Mouse (Mus musculus): ENCODE measurements around the gene Zfp36.

The Zfp36 gene

DNA sequence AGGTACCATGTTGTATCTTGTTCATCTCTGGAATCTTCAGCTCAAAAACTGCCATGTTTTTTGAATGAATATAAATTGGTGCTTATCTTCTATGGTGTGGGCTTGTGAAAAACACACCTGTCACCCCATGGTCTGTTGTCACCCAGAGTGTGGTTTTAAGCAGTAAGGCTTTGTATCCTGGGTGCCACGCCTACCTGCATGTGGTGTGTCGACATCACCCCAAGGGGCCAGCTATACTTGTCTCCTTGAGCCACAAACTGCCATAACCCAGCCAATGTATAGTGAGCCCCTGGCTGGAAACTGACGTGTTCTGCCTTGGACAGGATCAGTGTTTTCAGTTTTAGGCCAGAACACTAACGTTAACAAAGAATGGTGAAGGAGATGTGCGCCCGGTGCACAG is 4.1 kb upstream of the Zfp36 start:
- DNase-seq (ENCODE audit: low spot score) = no peak

- no peak for DNase-seq (ENCODE audit: low spot score)
Measured at GRCm38 (mm10) chr7:28383606-28384005, 3.6 kb upstream of the Zfp36 start.

GRCm38 (mm10) chr7:28382981-28383396 is 2.9 kb upstream of the Zfp36 start:
- DNase-seq (ENCODE audit: low spot score) = peak; percentile 78

GRCm38 (mm10) chr7:28382347-28382951 is 2.4 kb upstream of the Zfp36 start:
- no peak for DNase-seq (ENCODE audit: low spot score)

DNA sequence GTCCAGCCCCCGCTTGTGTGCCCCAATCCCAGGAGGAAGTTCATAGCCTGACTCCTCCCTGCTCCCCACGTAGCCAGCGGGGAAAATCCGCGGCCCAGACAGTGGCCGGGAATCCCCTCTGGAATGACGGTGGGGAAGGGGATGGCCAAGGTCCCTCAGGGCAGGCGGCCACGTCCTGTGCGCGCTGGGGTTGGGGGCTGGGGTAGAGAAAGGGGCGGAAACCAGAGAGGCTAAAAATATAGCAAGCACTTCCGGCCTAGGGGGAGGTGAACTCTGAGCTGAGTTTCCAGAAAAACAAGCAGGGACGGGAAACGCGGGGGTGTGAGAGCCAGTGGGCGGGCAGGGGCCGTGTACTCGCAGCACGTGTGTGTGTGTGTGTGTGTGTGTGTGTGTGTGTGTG is 1.9 kb upstream of the Zfp36 start:
- DNase-seq (ENCODE audit: low spot score) = peak; percentile 71

- DNase-seq (ENCODE audit: low spot score) = peak; percentile 82
Measured at GRCm38 (mm10) chr7:28381017-28381790, 1.2 kb upstream of the Zfp36 start.

DNA sequence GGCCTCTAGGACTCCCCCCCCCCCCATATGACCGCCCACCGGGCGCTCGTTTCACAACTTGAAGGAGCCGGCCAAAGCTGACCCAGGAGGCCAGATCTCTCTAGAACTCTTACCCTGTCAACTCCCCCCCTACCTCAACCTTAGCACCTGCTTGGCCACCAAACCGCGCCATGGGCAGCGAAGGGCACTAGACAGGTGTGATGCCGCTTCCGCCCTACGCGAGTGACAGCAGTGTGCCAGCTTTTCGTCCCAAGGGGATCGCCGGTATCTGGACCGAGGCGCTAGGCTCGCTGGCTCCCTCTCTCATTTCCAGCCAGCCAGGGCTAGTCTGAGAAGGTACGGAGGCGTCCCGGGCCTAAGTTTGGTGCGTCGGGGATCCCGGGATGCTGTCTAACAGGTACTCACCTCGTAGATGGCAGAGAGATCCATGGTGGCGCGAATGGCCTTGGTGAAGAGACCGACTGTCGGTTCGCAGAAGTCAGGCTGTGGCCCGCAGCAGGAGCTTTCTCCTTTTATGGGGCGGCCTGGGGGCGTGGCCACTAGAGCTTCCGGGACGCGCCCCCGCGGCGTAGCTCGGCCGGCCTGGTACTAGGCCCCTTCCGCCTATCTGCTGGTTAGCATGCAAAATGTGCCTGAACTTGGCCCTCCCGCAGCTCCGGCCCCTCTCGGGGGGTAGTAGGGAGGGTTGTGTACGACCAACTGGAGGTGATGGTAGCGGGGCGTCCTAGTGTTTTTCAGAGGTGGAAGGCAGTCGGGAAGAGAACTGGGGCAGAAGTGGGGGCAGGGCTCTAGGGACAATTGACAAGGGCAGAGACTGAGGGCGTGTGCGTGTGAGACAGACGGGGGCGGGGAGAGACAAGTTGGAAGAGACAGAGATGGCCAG is 1.0 kb downstream of the Zfp36 start:
- peak; percentile 92 for DNase-seq (ENCODE audit: low spot score)

- no peak for DNase-seq (ENCODE audit: low spot score)
Measured at GRCm38 (mm10) chr7:28378066-28378690, 1.9 kb downstream of the Zfp36 start.

- DNase-seq (ENCODE audit: low spot score) = no peak
Measured at GRCm38 (mm10) chr7:28377190-28378065, 2.6 kb downstream of the Zfp36 start.

- no peak for DNase-seq (ENCODE audit: low spot score)
Measured at GRCm38 (mm10) chr7:28376011-28376771, 3.9 kb downstream of the Zfp36 start.

DNA sequence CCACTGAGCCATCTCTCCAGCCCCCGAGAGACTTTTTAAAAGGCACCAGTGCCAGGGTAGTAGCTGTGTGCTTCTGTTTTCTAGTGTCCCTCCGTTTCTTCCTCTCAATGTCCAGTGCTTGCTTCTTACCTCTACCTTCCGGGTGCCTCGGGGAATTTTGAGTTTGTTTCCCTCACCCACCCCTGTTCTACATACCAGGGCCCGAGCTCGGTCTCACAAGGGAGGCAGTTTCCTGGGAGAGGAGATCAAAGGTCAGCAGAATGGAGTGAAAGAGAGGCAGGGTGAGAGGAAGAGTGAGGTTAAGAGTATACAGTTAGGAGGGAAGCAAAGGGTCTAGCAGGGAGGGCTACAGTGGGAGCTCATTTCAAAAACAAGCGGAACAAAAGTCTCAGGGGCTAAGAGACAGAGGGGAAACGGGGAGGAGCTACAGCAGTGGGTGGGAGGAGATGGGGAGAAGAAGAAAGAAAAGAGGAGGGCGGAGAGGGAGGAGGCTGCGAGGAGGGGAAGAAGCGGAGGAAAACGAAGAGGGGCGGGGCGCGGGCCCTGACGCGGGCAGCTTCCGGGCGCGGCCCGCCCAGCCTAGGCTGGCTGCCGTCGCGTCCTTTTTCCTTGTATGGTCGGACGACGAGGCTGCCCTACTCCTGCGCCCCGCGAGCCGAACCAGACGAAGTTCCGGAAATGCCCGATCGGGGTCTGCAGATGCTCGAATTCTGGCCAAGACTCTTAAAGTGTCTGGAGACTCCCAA is 4.7 kb downstream of the Zfp36 start:
- peak; percentile 86 for DNase-seq (ENCODE audit: low spot score)

GRCm38 (mm10) chr7:28374647-28375046 is 5.4 kb downstream of the Zfp36 start:
- no peak for DNase-seq (ENCODE audit: low spot score)

- no peak for DNase-seq (ENCODE audit: low spot score)
Measured at GRCm38 (mm10) chr7:28373891-28374495, 6.1 kb downstream of the Zfp36 start.

DNA sequence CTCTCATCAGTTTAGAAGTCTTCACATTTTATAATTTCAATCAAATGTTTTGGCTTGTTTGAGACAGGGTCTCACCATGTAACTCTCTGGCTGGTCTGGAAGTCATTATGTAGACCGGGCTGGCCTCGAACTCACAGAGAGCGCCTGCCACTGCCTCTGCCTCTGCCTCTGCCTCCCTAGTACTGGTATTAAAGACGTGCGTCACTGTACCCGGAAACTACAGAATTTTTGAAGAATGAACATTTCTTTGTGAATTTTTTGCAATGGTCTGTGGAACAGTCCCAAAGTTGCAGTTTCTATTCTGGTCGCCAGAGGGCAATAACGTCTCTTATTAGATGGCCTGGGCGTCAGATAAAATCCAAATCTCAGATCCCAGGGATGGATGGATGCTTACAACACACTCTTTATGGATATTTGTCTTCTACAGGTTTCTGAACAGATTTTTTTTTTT is 6.9 kb downstream of the Zfp36 start:
- DNase-seq (ENCODE audit: low spot score) = peak; percentile 86

DNA sequence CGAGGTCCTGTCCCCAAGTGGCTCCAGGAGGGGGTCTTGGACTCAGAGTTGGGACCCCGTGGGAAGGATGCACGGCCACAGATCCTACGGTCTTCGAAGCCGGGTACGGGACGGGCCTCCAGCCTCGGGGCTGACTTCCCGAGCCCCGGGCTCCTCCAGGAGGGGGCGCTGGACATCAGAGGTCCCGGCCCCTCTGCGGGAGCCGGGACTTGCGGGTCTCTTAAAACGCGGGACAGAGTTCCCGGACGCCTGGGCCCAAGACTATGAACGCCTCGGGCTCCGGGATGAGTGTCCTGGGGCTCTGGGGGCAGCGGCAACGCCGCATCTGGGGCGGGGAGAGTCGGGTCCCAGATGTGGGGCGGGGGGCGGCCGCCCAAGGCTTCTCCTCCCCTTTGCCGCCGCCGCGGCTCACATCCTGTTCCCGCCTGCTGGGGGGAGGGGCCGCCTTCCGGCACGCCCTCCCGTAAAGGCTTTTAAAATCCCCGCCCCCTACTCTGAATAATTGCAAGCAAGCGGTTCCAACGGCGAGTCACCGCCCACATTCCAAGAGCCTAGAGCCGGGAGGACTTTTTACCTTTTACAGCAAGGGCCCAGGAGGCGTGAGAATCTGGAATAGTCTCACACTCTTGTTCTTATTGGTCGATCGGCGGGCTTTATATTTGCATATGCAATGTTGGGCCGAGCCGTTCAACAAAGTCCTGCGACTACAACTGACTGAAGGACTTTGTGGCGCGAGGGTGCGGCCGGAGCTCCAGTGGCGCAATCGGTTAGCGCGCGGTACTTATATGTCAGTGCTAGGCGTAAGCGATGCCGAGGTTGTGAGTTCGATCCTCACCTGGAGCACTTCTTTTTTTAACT is 7.6 kb downstream of the Zfp36 start, which contains the start of gene Plekhg2:
Gene Plekhg2 (minus strand): TSS at position 349 of the 858 bp plus-strand sequence.
- DNase-seq (ENCODE audit: low spot score) = peak; percentile 97

DNA sequence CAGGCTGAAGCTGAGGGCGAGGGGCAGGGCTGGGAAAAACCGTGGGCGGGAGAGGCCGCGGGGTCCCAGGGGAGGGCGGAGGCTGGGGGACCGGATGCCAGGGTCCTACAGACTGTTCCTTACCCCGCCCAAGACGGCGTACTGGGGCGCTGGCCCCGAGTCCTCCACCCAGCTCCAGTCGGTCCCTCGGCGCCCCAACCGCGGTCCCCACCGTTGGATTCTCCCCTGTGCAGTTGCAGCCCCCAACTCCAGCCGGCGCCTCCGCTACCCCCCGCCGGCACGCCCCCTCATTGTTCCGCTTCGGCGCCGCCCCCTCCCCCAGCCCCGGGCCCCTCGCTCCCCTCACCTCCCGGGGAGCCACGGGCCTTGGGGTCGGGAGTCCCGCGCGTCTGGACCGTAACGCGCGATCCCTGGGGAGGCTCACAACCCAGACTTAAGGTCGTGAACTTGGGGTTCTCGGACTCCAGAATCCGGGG is 8.5 kb downstream of the Zfp36 start:
- no peak for DNase-seq (ENCODE audit: low spot score)

- no peak for DNase-seq (ENCODE audit: low spot score)
Measured at GRCm38 (mm10) chr7:28370977-28371513, 9.0 kb downstream of the Zfp36 start.

GRCm38 (mm10) chr7:28370051-28370450 is 10.0 kb downstream of the Zfp36 start:
- no peak for DNase-seq (ENCODE audit: low spot score)

All from c-Kit-positive CD71-positive TER-119-positive erythroid progenitor cells, embryonic 14.5 days (primary cell).